Mouse (Mus musculus): ENCODE results near the gene Map3k11.

Gene Map3k11

DNA sequence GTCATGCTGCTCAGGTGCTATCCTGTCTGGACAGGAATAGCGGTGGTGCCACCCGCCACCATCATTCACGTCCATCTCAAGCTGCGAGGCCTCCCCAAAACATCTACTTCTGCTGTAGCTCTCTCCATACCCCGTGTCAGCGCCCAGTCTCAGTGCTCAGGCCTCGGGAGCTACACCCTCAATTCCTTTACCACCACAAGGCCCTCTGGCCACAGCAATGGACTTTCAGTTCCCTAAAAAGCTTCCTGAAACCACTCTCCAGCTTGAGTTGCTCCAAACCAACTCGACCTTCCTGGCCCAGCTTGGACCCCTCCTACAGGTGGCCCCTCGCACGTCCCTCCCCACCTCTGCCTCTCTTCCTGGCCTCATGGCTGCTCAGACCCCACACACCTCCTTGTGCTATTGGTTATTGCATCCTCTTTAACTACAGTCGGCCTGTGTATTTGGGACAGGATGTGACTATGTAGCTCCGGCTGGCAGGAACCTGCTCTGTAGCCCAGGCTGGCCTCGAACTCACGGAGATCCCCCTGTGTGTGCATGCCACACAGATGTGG lies 23.4 kb downstream of the Map3k11 start:
- no peak for DNase-seq

DNA sequence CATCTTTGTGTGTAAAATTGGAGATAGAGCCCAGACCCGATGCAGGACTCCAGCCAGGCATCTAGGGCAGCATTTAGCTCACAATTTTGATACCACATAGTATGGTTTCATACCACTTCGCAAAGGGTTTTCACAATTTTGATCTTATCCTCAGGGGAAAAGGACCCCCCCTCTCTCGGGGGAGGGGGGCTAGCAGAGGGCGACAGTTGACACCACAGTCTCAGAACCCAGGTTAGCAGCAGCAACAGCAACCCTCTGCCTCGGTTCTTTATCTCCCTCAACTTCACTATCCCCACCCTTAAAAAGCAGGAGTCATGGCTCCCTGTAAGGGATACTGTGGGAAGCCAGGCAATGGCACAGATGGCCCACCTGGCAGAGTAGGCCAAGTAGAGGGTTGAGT lies 24.7 kb downstream of the Map3k11 start:
- DNase-seq, result no peak

DNA sequence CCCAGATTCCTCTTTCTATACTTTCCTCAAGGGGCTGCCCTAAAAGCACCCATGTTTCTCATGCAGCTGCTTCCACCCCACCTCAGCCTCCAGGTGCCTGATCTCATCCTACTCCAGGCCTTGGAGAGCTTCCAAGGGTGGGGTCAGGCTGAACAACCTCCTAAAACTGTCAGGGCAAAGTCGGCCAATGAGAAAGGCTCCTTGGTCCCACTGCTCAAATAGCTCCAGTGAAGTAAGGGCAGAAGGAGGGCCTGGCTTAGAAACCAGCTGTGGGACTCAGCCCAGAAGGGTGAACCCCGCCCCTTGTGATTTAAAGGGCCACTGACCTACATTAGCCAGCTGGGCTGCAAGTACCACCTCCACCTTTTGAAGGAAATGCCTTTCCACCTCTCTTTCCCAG lies 25.2 kb downstream of the Map3k11 start:
- peak; percentile 51 for DNase-seq

DNA sequence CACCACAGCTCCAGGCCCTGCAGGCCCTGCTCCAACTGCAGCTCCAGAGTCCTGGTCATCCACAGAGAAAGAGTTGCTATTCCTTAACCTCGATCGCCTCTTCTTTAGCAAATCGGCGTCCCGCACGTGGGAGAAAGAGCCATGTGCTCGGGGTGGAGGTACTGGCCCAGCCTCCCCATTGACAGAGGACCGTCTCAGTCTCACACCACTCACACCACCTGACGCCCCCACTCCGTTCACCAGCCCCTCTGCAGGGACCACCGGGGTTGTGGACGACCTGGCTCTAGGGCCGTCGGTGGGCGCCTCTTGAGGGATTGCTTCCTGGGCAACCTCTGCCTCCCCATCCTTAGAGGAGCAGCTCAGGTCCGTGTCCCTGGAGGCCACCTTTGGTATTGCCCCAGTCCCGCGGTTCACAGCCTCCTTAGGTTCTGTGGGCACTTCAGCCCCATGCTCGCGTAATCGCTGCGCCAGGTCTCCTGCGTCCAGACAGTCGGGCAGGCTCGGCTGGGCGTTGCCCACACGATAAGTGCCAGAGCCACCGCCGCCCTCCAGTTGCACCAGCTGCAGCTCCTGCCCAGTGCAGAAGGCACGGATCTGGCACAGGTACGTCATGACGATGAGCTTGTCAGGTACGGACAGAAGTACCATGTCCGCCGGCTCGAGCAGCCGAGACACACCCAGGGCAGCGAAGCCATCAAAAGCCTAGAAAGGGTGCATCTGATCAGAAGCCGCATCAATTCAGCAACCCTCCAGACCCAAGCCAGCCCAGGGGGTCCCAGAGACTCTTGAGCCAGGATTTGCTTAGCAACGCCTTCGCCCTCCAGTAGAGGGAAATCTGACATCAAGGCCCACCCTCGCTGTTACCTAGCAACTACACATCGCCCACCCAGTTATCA lies 27.5 kb downstream of the Map3k11 start:
- peak; percentile 53 for DNase-seq

DNA sequence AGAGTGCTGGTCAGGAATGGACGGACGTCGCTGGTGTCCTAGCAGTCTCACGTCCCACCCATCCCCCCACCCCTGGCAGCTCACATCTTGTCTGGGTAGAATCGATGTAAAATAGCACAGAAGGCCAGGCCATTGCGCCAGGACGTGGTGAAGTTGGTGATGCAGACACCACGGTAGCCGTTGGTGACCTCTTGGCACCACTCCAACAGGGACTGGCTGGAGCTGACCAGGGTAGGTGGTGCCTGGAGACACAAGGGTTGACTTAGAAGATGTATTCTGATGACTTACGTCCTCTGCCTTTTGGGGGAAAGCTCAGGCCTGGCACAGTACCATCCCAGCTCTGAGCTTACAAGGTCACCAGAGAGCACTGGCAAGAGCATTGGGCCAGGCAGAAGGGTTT lies 28.4 kb downstream of the Map3k11 start:
- no peak for DNase-seq

DNA sequence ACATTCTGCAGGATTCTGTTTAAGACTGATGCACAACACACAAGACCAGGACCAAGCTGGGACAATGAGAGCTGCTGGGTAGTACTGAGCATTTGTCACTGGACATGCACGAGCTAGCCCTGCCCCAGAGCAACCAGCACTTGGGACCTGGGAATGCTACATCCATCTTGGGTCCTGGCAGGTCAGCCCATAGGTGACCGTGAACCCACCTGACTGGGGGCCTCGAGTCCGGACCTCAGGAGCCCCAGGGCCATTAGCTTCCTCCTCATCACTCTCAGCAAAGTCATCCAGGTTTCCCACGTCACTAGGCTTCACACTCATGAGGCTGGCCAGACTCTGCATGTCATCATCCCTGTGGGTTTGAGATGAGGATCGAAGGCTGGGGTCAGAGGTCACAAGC lies 32.7 kb downstream of the Map3k11 start:
- DNase-seq, result no peak

DNA sequence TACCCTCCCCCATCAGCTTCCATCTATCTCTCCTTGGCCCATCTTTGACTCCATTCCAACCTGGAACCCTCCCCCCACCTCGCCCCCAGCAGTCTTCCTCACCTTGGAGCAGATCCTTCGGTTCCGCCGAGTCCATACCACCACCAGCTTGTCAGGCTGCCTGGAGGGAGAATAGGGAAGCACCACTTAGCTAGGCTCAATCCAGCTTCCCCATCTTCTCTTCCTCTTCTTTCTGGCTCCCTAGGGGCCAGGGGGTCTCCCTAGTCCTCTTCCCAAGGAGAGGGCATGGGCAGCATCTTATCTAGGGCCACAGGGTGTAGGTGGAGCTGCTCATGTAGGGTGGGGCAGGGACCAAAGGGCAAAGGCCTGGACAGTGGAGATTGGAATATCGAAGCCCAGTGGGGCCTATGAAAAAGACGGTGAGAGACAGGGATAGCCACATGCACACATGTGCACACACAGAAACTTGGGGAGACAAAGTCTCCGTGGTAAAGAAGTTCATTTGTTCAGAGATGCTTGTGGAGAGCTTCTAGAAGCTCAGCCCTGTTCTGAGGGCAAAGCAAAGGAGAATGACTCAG lies 34.4 kb downstream of the Map3k11 start:
- peak; percentile 85 for DNase-seq

DNA sequence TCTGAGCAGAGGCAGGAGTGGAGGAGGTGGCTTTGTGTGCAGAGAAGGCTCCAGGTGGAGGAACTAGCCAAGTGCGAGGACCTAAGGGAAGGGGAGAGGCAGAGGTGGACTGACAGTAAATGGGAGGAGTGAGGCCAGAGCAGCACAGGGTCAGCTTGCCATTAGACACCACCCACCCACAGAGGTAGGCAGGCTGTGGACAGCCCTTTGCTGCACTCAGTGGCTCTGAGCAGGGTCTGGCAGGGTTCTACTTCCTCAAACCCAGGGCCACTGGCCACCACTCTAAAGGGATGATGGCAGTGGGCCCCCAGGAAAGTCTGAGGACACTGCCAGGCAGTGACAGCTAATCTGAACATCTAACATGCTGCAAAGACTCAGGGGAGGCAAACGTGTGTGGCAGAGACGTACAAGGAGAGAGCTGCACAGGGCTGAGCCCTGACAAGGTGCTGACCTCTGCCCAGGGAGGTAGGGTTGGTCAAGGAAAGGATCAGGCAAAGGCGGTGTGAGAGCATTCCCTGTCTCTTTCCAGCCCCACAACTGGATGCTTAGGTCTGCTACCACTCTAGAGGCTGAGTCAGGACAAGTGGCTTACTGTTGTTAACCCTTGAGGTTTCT lies 35.5 kb downstream of the Map3k11 start:
- DNase-seq, result peak; percentile 57

DNA sequence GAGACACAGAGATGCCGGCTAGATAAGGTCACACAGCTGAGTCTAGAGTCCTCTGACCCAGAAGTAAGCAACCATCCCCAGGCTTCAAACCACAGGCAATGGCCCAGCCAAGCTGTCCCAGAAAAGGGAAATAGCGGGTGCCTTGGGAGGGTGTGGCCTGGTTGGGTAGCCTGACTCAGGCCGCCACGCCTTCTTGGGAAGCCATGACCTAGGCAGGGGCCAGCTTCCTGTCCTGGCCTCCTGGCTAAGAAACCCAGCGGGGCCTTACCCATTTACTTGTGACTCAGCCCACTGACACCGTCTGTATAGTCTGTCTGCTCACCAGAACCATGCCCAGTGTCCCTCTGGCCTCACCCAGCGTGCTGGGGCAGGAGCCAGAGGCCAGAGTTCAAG lies 36.0 kb downstream of the Map3k11 start:
- DNase-seq, result peak; percentile 93

DNA sequence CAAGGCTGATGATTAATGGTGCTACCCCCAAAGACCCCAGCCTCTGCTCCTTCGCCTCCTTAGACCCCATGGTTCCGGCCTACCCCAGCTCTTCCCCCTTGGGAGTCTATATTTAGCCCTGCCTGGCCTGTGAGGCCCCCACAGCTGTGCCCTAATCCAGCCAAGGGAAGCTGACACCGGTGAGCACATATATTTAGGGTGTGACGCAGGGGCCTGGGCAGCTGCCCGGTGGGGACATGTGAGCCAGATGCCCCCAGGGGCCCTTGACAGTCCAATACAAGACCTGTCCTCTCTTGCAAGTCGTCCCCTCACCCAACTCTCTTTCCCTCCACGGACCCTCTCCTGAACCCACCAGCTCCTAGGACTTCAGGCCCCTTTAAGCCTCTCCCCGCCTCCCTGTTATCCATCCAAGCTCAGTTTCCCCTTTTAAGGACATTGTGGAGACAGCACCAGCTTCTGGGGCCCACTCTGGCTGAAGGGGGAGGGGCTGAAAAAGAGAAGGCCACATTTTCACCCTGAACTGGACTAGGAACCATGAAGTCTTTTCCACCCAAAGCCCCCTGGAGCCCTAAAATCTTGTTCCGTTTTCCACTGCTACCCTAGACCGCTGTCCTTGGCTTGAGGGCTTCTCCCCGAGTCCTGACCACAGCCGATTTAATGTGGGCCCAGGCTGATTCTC lies 36.6 kb downstream of the Map3k11 start:
- peak; percentile 63 for DNase-seq

DNA sequence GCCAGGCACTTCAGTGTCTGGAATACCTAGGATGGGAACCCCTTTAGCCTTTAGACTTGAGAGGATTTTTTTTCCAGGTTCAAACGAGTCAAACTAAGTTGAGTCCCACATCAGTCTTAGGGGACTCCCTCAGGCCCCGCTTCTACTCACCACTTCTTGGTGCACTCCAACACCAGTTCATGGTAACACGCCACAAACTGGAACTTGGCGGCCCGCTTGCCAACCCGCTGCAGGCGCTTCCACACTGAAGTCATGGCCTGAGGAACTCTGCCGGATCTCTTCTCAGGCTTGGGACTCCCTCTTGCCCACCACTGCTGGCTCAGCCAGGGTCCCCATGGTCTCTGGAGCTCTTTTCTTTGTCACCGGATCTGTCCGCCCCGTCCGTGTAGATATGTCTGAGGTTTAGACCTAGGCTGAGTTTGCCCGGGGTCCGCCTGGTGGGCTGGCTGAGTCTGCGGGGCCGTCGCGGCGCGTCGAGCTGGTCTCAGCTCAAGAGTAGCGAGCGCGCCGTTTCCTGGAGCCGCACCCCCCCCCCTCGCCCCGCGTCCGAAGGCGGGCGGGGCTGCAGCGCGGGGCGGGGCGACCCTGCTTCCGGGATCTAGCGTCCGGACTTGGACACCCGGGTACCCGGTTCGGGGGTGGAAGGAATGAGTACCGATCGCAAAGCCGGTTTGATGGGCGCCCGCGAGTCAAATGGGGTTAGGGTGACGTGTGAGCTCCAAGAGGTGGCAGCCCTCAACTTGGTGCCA lies 37.4 kb downstream of the Map3k11 start, which contains the start of gene Ehbp1l1:
TSS of gene Ehbp1l1 (minus strand) at position 551 of the 749 bp plus-strand sequence.
- peak; percentile 92 for DNase-seq

DNA sequence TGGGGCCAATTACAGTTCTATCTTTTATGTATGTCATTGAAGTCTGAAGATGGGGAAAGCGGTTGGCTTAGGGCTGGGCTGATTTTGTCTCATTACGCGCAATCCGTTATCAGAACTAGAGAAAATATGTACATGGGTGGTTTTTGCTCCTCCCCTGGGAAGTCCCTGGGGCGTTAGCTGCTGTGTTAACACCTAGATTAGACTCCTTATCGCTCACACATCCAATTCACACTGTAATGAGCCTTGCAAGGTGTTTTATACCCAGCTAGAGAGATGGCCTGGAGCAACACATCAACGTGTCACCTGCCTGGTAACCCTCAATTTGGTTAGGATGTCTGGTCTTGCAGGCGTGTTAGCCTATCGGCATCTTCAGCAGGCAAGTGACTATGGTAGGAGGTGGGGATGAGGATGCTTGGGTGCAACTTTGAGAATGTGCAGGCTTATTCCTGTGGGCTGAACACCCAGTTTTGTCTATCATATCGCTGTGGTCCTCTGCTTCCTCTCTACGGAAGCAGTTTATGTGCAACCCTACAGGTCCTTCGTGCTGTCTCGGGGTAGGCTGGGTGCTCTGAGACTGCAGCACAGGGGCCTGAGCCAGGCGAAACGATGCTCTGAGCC lies 38.5 kb downstream of the Map3k11 start:
- DNase-seq, result peak; percentile 82

DNA sequence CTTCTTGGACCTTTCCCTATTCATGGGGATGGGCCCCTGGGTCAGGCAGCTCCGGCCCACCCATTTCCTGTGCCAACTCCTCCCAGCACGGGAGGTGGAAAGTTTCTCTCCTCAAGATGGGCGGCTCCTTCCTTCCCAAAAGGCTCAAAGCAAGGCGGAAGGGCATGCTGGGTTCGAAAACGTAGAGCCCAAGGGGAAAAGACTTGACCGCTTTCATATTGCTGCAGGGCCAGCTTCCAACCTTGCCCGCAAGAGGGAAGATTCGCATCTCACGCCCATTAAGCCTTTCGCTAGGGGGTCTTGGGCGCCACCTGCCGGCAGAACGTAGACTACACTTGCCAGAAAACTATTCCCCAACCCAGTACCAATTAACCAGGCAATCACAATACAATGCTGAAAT lies 39.2 kb downstream of the Map3k11 start:
- peak; percentile 93 for DNase-seq

DNA sequence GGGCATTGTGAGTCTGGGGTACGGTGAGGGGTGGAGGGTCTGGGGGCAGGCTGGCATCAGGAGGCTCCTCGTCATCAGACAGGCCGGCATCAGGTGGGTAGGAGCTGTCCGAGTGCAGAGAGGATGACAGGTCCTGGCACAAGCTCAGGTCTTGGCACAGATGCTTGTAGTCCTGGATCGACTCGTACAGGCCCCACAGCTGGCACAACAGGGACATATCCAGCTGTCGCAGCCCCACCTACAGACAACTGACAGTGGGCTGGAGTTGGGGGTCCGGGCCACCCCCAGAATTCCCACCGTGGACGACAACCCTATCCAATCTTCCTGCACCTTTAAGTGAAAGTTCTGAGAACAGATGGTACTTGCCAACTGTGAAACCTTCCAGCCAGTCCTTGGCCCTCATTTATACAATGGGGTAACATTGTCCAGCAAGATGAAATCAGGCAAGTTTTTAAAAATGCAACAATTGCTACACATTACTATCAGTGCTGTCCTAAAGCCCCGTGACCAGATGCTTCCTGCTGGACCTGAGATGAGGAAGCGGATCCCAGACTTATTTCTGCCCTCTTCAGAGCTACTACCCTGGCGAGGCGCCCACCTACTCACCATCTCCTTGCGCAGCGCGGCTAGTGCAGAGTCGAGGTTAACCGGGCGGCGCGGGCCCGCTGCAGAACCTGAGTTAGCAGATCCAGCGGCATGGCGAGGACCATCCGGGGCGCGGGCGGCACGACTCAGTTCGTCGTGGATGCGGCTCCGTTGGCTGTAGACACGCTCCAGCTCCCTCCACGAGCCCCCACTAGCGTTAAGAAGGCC lies 40.3 kb downstream of the Map3k11 start:
- DNase-seq, result peak; percentile 67

DNA sequence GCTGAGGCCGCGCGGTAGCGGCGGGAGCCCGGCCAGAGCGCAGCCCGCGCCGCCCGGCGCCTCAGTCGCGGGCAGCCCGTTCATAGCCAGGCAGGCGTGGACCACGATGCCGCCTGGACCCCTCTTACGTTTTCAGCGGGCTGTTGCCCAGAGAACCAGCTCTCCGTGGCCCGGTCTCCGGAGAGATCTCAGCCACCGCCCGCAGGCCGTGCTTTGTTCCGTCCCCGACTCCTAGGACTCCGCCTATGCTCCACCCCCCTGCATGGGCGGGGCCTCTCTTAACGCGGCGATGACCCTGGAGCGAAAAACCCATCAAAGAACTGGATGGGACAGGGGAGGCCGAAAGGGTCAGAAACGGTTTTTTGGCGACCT lies 40.9 kb downstream of the Map3k11 start, which contains the start of gene Fam89b:
TSS of gene Fam89b (minus strand) at position 210 of the 372 bp plus-strand sequence.
- peak; percentile 94 for DNase-seq

DNA sequence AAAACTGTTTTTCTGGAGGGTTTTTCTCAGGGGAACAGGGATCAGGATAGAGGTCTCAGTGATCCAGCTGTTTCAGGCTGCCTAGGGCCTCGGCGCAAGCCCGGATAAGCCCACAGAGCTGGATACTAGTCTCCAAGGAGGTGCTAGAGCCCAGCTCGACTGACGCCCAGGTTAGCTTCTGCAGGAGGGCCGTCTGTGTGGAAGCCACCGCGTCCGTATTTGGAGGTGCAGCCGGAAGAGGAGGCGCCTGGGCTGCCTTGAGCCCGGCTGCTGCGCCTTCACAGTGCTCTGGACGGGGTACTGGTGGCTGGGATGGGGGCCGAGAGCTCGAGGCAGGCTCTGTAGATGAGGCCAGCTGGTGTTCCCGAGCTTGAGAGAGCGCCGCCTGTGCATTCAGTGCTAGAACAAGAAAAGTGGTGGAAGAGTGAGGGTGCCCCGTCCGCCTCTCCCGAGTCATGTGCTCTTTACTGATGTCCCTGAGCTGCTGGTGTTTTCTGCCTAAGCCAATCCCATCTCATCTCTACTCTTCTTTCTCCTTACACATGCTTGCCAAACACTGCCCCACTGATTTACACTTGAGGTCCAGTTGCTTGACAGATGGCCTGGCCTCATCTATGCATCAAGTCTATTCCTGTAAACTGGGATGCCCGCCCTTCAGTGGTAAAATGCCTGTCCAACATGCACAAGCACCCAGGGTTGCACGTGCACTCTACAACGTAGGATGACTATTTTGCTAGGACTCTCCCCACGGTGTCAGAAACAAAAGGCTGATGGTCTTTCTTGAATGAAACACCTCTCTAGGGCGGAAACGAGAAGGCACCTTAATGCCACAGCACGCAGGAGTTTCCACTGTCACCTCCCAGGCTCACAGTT lies 42.0 kb downstream of the Map3k11 start:
- DNase-seq, result no peak

DNA sequence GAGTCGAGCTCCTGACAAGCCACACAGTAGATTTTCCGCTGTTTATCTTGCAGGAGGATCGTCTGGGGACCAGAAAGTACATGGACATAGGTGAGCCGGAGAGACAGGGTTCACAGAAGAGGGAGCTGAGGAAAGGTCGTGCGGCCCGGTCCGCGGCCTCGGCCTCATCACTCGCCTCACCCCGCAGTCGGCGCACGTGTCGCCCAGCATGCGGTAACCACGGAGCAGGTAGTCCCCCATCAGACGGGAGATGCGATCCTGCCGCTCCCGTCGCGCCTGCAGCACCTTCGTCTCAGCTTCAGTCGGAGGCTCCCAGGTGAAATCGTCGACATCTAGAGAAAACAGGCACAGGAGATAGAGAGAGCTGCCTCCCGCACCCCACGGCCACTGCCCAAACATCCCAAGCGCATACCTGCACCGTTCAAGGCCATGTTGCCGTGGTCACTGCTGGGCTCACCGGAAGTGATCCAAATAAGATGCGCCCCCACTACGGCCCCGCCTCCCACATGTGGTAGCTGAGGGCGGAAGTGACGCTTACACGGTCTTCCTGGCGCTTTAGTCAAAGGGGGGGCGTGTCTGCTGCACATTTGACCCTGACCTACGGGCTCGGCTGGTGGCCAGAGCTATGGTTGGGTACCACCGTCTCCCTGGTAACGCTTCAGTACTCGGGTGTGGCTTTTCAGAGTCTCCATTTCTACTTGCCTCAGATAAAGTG lies 42.9 kb downstream of the Map3k11 start:
- DNase-seq, result peak; percentile 91

DNA sequence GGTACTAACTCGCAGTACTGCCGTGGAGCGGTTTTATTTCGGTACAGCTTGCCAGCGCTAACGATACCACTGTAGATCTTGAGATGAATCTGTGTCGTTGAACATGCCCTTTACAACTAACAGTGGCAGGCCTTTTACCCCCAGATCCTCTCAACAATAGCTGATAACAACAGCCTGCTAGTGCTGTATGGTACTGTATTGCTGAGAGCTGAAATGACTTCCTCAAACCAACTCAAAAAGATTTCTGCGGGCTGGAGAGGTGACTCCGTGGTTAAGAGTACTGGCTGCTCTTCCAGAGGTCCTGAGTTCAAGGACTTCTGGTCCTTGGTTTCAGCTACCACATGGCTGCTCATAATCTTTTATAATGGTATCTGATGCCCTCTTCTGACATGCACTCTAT lies 45.8 kb downstream of the Map3k11 start:
- DNase-seq, result no peak

DNA sequence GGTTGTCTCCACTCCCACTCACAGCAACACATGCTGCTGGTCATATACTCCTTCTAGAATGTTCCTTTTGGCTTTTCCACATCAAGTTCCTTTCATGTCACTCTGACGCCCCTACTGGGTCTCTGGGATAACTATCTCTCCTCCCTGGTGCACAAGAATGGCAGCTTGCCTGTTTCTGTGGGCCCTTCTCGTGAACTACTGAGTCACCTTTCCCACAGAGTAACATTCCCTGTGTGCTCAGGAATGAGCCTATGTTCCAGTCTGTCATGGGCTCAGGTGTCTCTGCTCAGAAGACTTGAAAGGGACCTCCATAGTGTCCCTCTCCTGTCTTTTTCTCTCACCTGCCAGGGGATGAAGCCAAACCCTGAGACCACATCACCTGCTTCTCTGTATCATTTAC lies 50.9 kb downstream of the Map3k11 start:
- DNase-seq, result no peak

Data from liver (tissue).